Mouse (Mus musculus): ENCODE results near the gene Hmgxb4. TPM values are rescaled to one million over a fixed set of nuclear protein-coding genes. Genes with fewer than 3 reads are reported as not detected.

Gene Hmgxb4
- polyA plus RNA-seq, 1 experiment from 2014 or later = 32.4 TPM

- H3K36me3 ChIP-seq (ENCODE audit: control insufficient read depth, insufficient read depth, low read length) = no peaks in the 10 kb centered on the region
- no peak for DNase-seq (ENCODE audit: low spot score)
Observed at GRCm38 (mm10) chr8:74980060-74980710, 13.0 kb upstream of the Hmgxb4 start.

GRCm38 (mm10) chr8:74980711-74981062 is 12.5 kb upstream of the Hmgxb4 start:
- Histone ChIP-seq H3K9ac (ENCODE audit: low read depth, low read length) (no peak overlapping the region), H3K4me1 (replicated peaks; ENCODE audit: control insufficient read depth, insufficient read depth, low read length) (peaks cover 2% of the 10 kb centered on the region; the same call in 1 of the 2 replicates), H3K4me3 (ENCODE audit: low read depth, low read length) (no peak overlapping the region), H3K36me3 (ENCODE audit: control insufficient read depth, insufficient read depth, low read length) (no peaks in the 10 kb centered on the region), H3K27me3 (replicated peaks; ENCODE audit: control insufficient read depth, insufficient read depth, low read length) (no peaks in the 10 kb centered on the region), H3K9me3 (ENCODE audit: control insufficient read depth, low read length) (no peaks in the 10 kb centered on the region), H3K4me2 (peak overlapping the region; percentile 31), H3K27ac (ENCODE audit: low read depth, low read length) (no peak overlapping the region)
- WGBS = under 1% methylated on average over 5 of the region's 5 CpGs
- DNase-seq (ENCODE audit: low spot score) = peak; percentile 47
- ATAC-seq (replicated peaks; ENCODE audit: low FRiP score) = peak; percentile 55

More at GRCm38 (mm10) chr8:74980060-74980710, 13.0 kb upstream of the Hmgxb4 start:
- H3K4me2 ChIP-seq = peak overlapping the region; percentile 31
- 29% methylated on average over 9 of the region's 9 CpGs for WGBS
- no peak overlapping the region for H3K4me3 ChIP-seq (ENCODE audit: low read depth, low read length)
- H3K4me1 ChIP-seq (replicated peaks; ENCODE audit: control insufficient read depth, insufficient read depth, low read length) = peaks cover 2% of the 10 kb centered on the region; the same call in 1 of the 2 replicates
- H3K27me3 ChIP-seq (replicated peaks; ENCODE audit: control insufficient read depth, insufficient read depth, low read length) = no peaks in the 10 kb centered on the region
- no peak overlapping the region for H3K27ac ChIP-seq (ENCODE audit: low read depth, low read length)
- ATAC-seq (replicated peaks; ENCODE audit: low FRiP score) = peak; percentile 53; the same call in 1 of the 2 replicates
- no peak overlapping the region for H3K9ac ChIP-seq (ENCODE audit: low read depth, low read length)
- H3K9me3 ChIP-seq (ENCODE audit: control insufficient read depth, low read length) = no peaks in the 10 kb centered on the region

GRCm38 (mm10) chr8:74981809-74982208 is 11.3 kb upstream of the Hmgxb4 start:
- H3K9me3 ChIP-seq (ENCODE audit: control insufficient read depth, low read length) = no peaks in the 10 kb centered on the region
- H3K9ac ChIP-seq (ENCODE audit: low read depth, low read length) = no peak overlapping the region
- H3K27ac ChIP-seq (ENCODE audit: low read depth, low read length) = no peak overlapping the region
- peaks cover 2% of the 10 kb centered on the region; the same call in 1 of the 2 replicates for H3K4me1 ChIP-seq (replicated peaks; ENCODE audit: control insufficient read depth, insufficient read depth, low read length)
- WGBS = 78% methylated on average over 6 of the region's 6 CpGs
- H3K36me3 ChIP-seq (ENCODE audit: control insufficient read depth, insufficient read depth, low read length) = no peaks in the 10 kb centered on the region
- no peak overlapping the region for H3K4me2 ChIP-seq
- DNase-seq (ENCODE audit: low spot score) = no peak
- no peak overlapping the region for H3K4me3 ChIP-seq (ENCODE audit: low read depth, low read length)
- H3K27me3 ChIP-seq (replicated peaks; ENCODE audit: control insufficient read depth, insufficient read depth, low read length) = no peaks in the 10 kb centered on the region
- ATAC-seq (replicated peaks; ENCODE audit: low FRiP score) = no peak

GRCm38 (mm10) chr8:74987436-74987835 is 5.7 kb upstream of the Hmgxb4 start:
- Histone ChIP-seq H3K9ac (ENCODE audit: low read depth, low read length) (no peak overlapping the region), H3K4me1 (replicated peaks; ENCODE audit: control insufficient read depth, insufficient read depth, low read length) (no peaks in the 10 kb centered on the region), H3K4me3 (ENCODE audit: low read depth, low read length) (no peak overlapping the region), H3K9me3 (ENCODE audit: control insufficient read depth, low read length) (no peaks in the 10 kb centered on the region), H3K27me3 (replicated peaks; ENCODE audit: control insufficient read depth, insufficient read depth, low read length) (no peaks in the 10 kb centered on the region), H3K36me3 (ENCODE audit: control insufficient read depth, insufficient read depth, low read length) (no peaks in the 10 kb centered on the region), H3K4me2 (no peak overlapping the region), H3K27ac (ENCODE audit: low read depth, low read length) (no peak overlapping the region)
- DNase-seq (ENCODE audit: low spot score) = no peak
- ATAC-seq (replicated peaks; ENCODE audit: low FRiP score) = no peak
- WGBS = 86% methylated on average over 5 of the region's 5 CpGs

DNA sequence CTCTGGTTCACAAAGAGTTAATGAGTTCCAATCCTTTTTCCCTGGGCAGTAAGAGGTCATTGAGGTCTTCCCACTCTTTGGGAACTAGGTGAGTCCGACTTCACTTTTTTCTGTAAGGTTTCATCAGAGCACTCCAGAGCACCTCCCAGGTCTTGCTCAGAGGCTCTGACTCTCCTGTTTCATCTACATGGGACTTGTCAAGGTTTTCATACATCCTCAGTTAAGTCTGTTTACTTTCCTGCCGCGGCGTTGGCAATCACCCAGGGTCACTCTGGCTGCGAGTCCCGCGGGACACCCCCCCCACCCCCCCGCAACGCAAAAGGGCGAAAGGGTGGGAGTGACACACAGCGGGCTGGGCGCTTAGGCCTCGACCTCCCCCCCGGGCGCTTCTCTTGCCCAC is 3.1 kb upstream of the Hmgxb4 start:
- H3K9ac ChIP-seq (ENCODE audit: low read depth, low read length) = no peak overlapping the region
- WGBS = 28% methylated on average over 15 of the region's 15 CpGs
- no peak for ATAC-seq (replicated peaks; ENCODE audit: low FRiP score)
- H3K27me3 ChIP-seq (replicated peaks; ENCODE audit: control insufficient read depth, insufficient read depth, low read length) = no peaks in the 10 kb centered on the region
- peaks cover 4% of the 10 kb centered on the region; the same call in 1 of the 2 replicates for H3K4me1 ChIP-seq (replicated peaks; ENCODE audit: control insufficient read depth, insufficient read depth, low read length)
- no peaks in the 10 kb centered on the region for H3K9me3 ChIP-seq (ENCODE audit: control insufficient read depth, low read length)
- H3K4me2 ChIP-seq = peak overlapping the region; percentile 40
- H3K36me3 ChIP-seq (ENCODE audit: control insufficient read depth, insufficient read depth, low read length) = no peaks in the 10 kb centered on the region
- H3K27ac ChIP-seq (ENCODE audit: low read depth, low read length) = no peak overlapping the region
- no peak for DNase-seq (ENCODE audit: low spot score)
- no peak overlapping the region for H3K4me3 ChIP-seq (ENCODE audit: low read depth, low read length)

GRCm38 (mm10) chr8:74993475-74994451 is 607 bp downstream of the Hmgxb4 start:
- Histone ChIP-seq H3K4me2 (peak overlapping the region; percentile 83), H3K27ac (ENCODE audit: low read depth, low read length) (peak overlapping the region; percentile 95), H3K27me3 (replicated peaks; ENCODE audit: control insufficient read depth, insufficient read depth, low read length) (no peaks in the 10 kb centered on the region), H3K36me3 (ENCODE audit: control insufficient read depth, insufficient read depth, low read length) (peaks cover 2% of the 10 kb centered on the region; the same call in 1 of the 2 replicates), H3K9ac (ENCODE audit: low read depth, low read length) (peak overlapping the region; percentile 99), H3K4me3 (ENCODE audit: low read depth, low read length) (peak overlapping the region; percentile 81), H3K9me3 (ENCODE audit: control insufficient read depth, low read length) (no peaks in the 10 kb centered on the region), H3K4me1 (replicated peaks; ENCODE audit: control insufficient read depth, insufficient read depth, low read length) (peaks cover 4% of the 10 kb centered on the region; the same call in 1 of the 2 replicates)
- under 1% methylated on average over 92 of the region's 111 CpGs for WGBS
- DNase-seq (ENCODE audit: low spot score) (peak; percentile 84), ATAC-seq (replicated peaks; ENCODE audit: low FRiP score) (peak; percentile 90)

DNA sequence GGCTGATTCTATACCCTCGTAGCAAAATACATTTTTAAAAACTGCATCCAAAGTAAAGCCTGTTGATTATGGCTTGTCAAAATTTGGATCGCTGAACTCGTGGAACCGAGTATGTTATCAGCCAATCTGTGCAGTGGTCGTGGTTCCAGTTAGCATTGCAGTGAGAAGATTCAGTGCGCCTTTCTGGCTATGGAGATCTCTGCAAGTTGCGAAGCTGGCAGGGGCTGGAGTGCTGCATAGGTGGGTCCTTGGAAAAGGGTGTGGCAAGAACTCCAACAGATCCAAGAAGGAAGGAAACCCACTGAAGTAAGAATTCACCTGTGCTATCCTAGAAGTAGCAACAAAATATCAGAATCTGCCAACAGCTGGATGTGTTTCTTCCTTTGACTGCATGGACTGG is 1.4 kb downstream of the Hmgxb4 start:
- 9% methylated on average over 7 of the region's 7 CpGs for WGBS
- Histone ChIP-seq H3K27me3 (replicated peaks; ENCODE audit: control insufficient read depth, insufficient read depth, low read length) (no peaks in the 10 kb centered on the region), H3K36me3 (ENCODE audit: control insufficient read depth, insufficient read depth, low read length) (peaks cover 9% of the 10 kb centered on the region), H3K9ac (ENCODE audit: low read depth, low read length) (peak overlapping the region; percentile 99), H3K9me3 (ENCODE audit: control insufficient read depth, low read length) (no peaks in the 10 kb centered on the region), H3K27ac (ENCODE audit: low read depth, low read length) (peak overlapping the region; percentile 95; the same call in 1 of the 2 replicates), H3K4me3 (ENCODE audit: low read depth, low read length) (peak overlapping the region; percentile 81), H3K4me1 (replicated peaks; ENCODE audit: control insufficient read depth, insufficient read depth, low read length) (peaks cover 4% of the 10 kb centered on the region; the same call in 1 of the 2 replicates), H3K4me2 (peak overlapping the region; percentile 83)
- no peak for DNase-seq (ENCODE audit: low spot score)
- ATAC-seq (replicated peaks; ENCODE audit: low FRiP score) = peak; percentile 2; the same call in 1 of the 2 replicates

DNA sequence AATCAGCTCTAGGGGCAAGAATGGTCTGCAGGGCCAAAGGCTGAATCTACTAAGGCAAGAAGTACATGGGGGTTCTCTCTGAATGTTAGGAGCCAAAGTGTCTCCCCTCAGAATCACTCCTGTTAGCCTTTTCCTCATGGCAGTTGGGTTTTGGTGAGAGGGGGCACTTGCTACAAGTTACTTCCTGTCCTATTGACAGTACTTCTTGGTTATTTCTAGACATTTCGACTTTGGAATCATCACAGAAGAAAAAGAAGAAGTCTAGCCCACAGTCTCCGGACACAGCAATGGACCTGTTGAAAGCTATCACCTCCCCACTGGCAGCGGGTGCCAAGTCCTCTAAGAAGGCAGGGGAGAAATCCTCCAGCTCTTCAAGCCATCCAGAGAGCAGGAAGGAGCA is 7.3 kb downstream of the Hmgxb4 start:
- Histone ChIP-seq H3K4me1 (replicated peaks; ENCODE audit: control insufficient read depth, insufficient read depth, low read length) (no peaks in the 10 kb centered on the region), H3K27ac (ENCODE audit: low read depth, low read length) (no peak overlapping the region), H3K4me3 (ENCODE audit: low read depth, low read length) (no peak overlapping the region), H3K9me3 (ENCODE audit: control insufficient read depth, low read length) (no peaks in the 10 kb centered on the region), H3K36me3 (ENCODE audit: control insufficient read depth, insufficient read depth, low read length) (peaks cover 30% of the 10 kb centered on the region), H3K4me2 (no peak overlapping the region), H3K27me3 (replicated peaks; ENCODE audit: control insufficient read depth, insufficient read depth, low read length) (no peaks in the 10 kb centered on the region), H3K9ac (ENCODE audit: low read depth, low read length) (no peak overlapping the region)
- DNase-seq (ENCODE audit: low spot score) (no peak), ATAC-seq (replicated peaks; ENCODE audit: low FRiP score) (no peak)
- WGBS = 82% methylated on average over 3 of the region's 3 CpGs

All from liver, embryonic 11.5 days (tissue).